Mouse (Mus musculus) kidney, adult 2 months (tissue): ENCODE data around the gene Aldh3b3. TPM values are rescaled to one million over a fixed set of nuclear protein-coding genes. Genes with fewer than 3 reads are reported as not detected.

Experiments
- DNase-seq: peaks from one replicate; pipeline ENCODE4 v3.0.0; 2021
- H3K27ac ChIP-seq: fragments of 200-500 bp; 2 replicates; pipeline ENCODE4 v1.5.1; 2012; ENCODE audit warnings: low read depth, low read length, control low read depth, inconsistent platforms; ENCODE audit not compliant: insufficient read depth
- H3K27me3 ChIP-seq: fragments of 200-500 bp; replicated peaks from 2 replicates; pipeline ENCODE4 v1.6.1; 2012; ENCODE audit warnings: mild to moderate bottlenecking, moderate library complexity, low read length, inconsistent platforms; ENCODE audit not compliant: control insufficient read depth, insufficient read depth
- H3K36me3 ChIP-seq: fragments of 200-500 bp; 2 replicates; pipeline ENCODE4 v1.6.1; 2012; ENCODE audit warnings: mild to moderate bottlenecking, moderate library complexity, low read length, inconsistent platforms; ENCODE audit not compliant: control insufficient read depth, insufficient read depth
- H3K4me1 ChIP-seq: fragments of 200-500 bp; 2 replicates; pipeline ENCODE4 v1.6.1; 2011; ENCODE audit warnings: low read length; ENCODE audit not compliant: control insufficient read depth, insufficient read depth
- H3K4me3 ChIP-seq: fragments of 200-500 bp; 2 replicates; pipeline ENCODE4 v1.5.1; 2011; ENCODE audit warnings: mild to moderate bottlenecking, low read depth, low read length, control low read depth; ENCODE audit not compliant: insufficient read depth
- CTCF ChIP-seq: fragments of 200-500 bp; conservative IDR thresholded peaks from 2 replicates; pipeline ENCODE4 v1.5.1; 2011; ENCODE audit warnings: low read depth, mild to moderate bottlenecking, control low read depth, low read length, moderate library complexity, mixed read lengths; ENCODE audit not compliant: insufficient read depth, insufficient read length
- POLR2A ChIP-seq: fragments of 200-500 bp; IDR thresholded peaks from one replicate; pipeline ENCODE4 v1.6.1; 2011; ENCODE audit warnings: low read depth, low read length, control low read depth
- WGBS: fragments of 180-500 bp; shearing (Covaris S2); methylation state at CpG from one replicate; pipeline ENCODE4 v1.1.7; 2018; 5-methylcytosine and 5-hydroxymethylcytosine counted together
- polyA plus RNA-seq: library from polyadenylated mRNA; depleted of rRNA; stranded (reverse); fragments of >200 nt; gene quantifications from 2 replicates; pipeline ENCODE4 v1.2.3, GENCODE M21; 2012

Aldh3b3 gene
- polyA plus RNA-seq, 1 experiment, result 4.7 TPM

GRCm38 (mm10) chr19:4000949-4001525 is 42.6 kb downstream of the Aldh3b3 start:
- TF ChIP-seq POLR2A, result no peak
- no peak for TF ChIP-seq CTCF
- H3K4me3 ChIP-seq, result peak overlapping the region; percentile 87
- H3K4me1 ChIP-seq, result peaks cover 31% of the 10 kb centered on the region
- WGBS, result 21% methylated on average over 17 of the region's 17 CpGs
- peak; percentile 15 for DNase-seq
- H3K36me3 ChIP-seq, result no peaks in the 10 kb centered on the region
- H3K27ac ChIP-seq, result peak overlapping the region; percentile 90
- H3K27me3 ChIP-seq, result no peaks in the 10 kb centered on the region

- H3K27me3 ChIP-seq, result no peaks in the 10 kb centered on the region
- H3K4me3 ChIP-seq, result no peak overlapping the region
- peaks cover 25% of the 10 kb centered on the region for H3K4me1 ChIP-seq
- no peaks in the 10 kb centered on the region for H3K36me3 ChIP-seq
- TF ChIP-seq POLR2A (no peak), CTCF (no peak)
- 86% methylated on average over 5 of the region's 5 CpGs for WGBS
- H3K27ac ChIP-seq, result no peak overlapping the region
- DNase-seq, result no peak
Observed at GRCm38 (mm10) chr19:4001752-4002151, 43.3 kb downstream of the Aldh3b3 start.

GRCm38 (mm10) chr19:4003112-4003511 is 44.7 kb downstream of the Aldh3b3 start, which contains the start of gene Doc2g:
Gene Doc2g, plus strand, starts transcription at chr19:4003313.
- H3K27me3 ChIP-seq, result no peaks in the 10 kb centered on the region

GRCm38 (mm10) chr19:4003641-4004040 is 45.2 kb downstream of the Aldh3b3 start:
- WGBS, result 74% methylated on average over 12 of the region's 12 CpGs
- H3K36me3 ChIP-seq, result peaks cover 2% of the 10 kb centered on the region
- TF ChIP-seq POLR2A (no peak), CTCF (no peak)
- H3K27ac ChIP-seq, result no peak overlapping the region
- H3K27me3 ChIP-seq, result no peaks in the 10 kb centered on the region
- peaks cover 18% of the 10 kb centered on the region for H3K4me1 ChIP-seq
- no peak overlapping the region for H3K4me3 ChIP-seq
- DNase-seq, result no peak

More at GRCm38 (mm10) chr19:4003112-4003511, 44.7 kb downstream of the Aldh3b3 start, which contains the start of gene Doc2g:
- Histone ChIP-seq H3K4me3 (no peak within 1 kb of the TSS), H3K36me3 (no peaks in the 10 kb centered on the region; the same call in 1 of the 2 replicates), H3K4me1 (peaks cover 18% of the 10 kb centered on the region), H3K27ac (no peak within 1 kb of the TSS)
- TF ChIP-seq CTCF (no peak), POLR2A (no peak)
- WGBS, result 88% methylated on average over 1 of the region's 1 CpGs
- no peak for DNase-seq

- Histone ChIP-seq H3K4me3 (no peak overlapping the region), H3K4me1 (peaks cover 18% of the 10 kb centered on the region), H3K36me3 (peaks cover 2% of the 10 kb centered on the region), H3K27me3 (no peaks in the 10 kb centered on the region), H3K27ac (no peak overlapping the region)
- 87% methylated on average over 15 of the region's 15 CpGs for WGBS
- DNase-seq, result no peak
- TF ChIP-seq CTCF, result no peak
- no peak for TF ChIP-seq POLR2A
Observed at GRCm38 (mm10) chr19:4004331-4004730, 45.9 kb downstream of the Aldh3b3 start.

- H3K4me1 ChIP-seq, result peaks cover 15% of the 10 kb centered on the region
- peaks cover 2% of the 10 kb centered on the region for H3K36me3 ChIP-seq
- no peaks in the 10 kb centered on the region for H3K27me3 ChIP-seq
- WGBS, result 87% methylated on average over 9 of the region's 9 CpGs
- no peak for DNase-seq
- no peak overlapping the region for H3K4me3 ChIP-seq
- TF ChIP-seq CTCF (no peak), POLR2A (no peak)
- no peak overlapping the region for H3K27ac ChIP-seq
Observed at GRCm38 (mm10) chr19:4005091-4005490, 46.6 kb downstream of the Aldh3b3 start.

- no peak for DNase-seq
- TF ChIP-seq POLR2A (no peak), CTCF (no peak)
- Histone ChIP-seq H3K27ac (no peak overlapping the region), H3K36me3 (peaks cover 2% of the 10 kb centered on the region), H3K27me3 (no peaks in the 10 kb centered on the region), H3K4me1 (peaks cover 13% of the 10 kb centered on the region), H3K4me3 (no peak overlapping the region)
- 94% methylated on average over 8 of the region's 8 CpGs for WGBS
Observed at GRCm38 (mm10) chr19:4005971-4006370, 47.5 kb downstream of the Aldh3b3 start.

GRCm38 (mm10) chr19:4011086-4011485 is 52.6 kb downstream of the Aldh3b3 start:
- Histone ChIP-seq H3K27me3 (no peaks in the 10 kb centered on the region), H3K36me3 (peaks cover 2% of the 10 kb centered on the region), H3K27ac (no peak overlapping the region), H3K4me3 (no peak overlapping the region), H3K4me1 (peaks cover 8% of the 10 kb centered on the region; the same call in 1 of the 2 replicates)
- 97% methylated on average over 5 of the region's 5 CpGs for WGBS
- TF ChIP-seq POLR2A (no peak), CTCF (no peak)
- no peak for DNase-seq
